In genomic region chr11:93590652-93591051, GRCm38 (mm10) we compare ENCODE assay signal across 17 mouse cellular contexts.
"Had no signal": no experiment of that assay in that cellular context is flagged by ENCODE, and none has a peak within 500 bp of the region (broad histone marks: within the 10 kb centered on the region; RNA-seq: fewer than 3 reads in every experiment).

No protein-coding gene starts in this region.

- ATAC-seq: liver, embryonic 12.5 days; liver, postnatal 0 days; lung, postnatal 0 days; midbrain, embryonic 13.5 days; midbrain, embryonic 15.5 days; midbrain, embryonic 16.5 days had no signal

- DNase-seq: left cerebral cortex, postnatal 4 days; liver; liver, embryonic 13.5 days; liver, postnatal 0 days; lung, adult 18-20 months; lung, adult 2 months; lung, embryonic 14.5 days; lung, postnatal 10 days; lung, postnatal 14 days; lung, postnatal 36 days; lung, postnatal 4 days; midbrain, embryonic 14.5 days had no signal
